Mouse (Mus musculus): Measurements from ENCODE around the gene Ech1.

GRCm38 (mm10) chr7:28816201-28816600, 8.8 kb upstream of the Ech1 start:
- no peak for TF ChIP-seq CTCF (IDR thresholded peaks at IDR 0.05; ENCODE audit: low read depth, low read length)
- TF ChIP-seq POLR2A (IDR thresholded peaks at IDR 0.05; ENCODE audit: extremely low read depth, insufficient read depth, low read length) = 0 out of 2 replicates have a peak, but pooled peaks have one; percentile 13
